Mouse (Mus musculus): ENCODE data around the gene Osbpl9. TPM values are rescaled to one million over a fixed set of nuclear protein-coding genes. Genes with fewer than 3 reads are reported as not detected.

Osbpl9 gene
- polyA plus RNA-seq, 1 experiment = not detected

- Histone ChIP-seq H3K4me1 (ENCODE audit: control insufficient read depth, insufficient read depth, low read length) (peaks cover 5% of the 10 kb centered on the region; the same call in 1 of the 2 replicates), H3K4me3 (ENCODE audit: insufficient read depth, low read depth, low read length) (no peak overlapping the region), H3K27ac (ENCODE audit: insufficient read depth, low read depth, low read length) (no peak overlapping the region)
- TF ChIP-seq POLR2A (IDR thresholded peaks at IDR 0.05; ENCODE audit: insufficient read depth, low read depth, low read length) (no peak), CTCF (IDR thresholded peaks at IDR 0.05; ENCODE audit: insufficient read depth, low read depth, low read length) (no peak)
- 53% methylated on average over 9 of the region's 9 CpGs for WGBS
Observed at GRCm38 (mm10) chr4:109234806-109235350, 32.8 kb upstream of the Osbpl9 start.

GRCm38 (mm10) chr4:109234185-109234584, 32.1 kb upstream of the Osbpl9 start, which contains the start of gene Calr4:
Gene Calr4 (plus strand): TSS chr4:109234485.
- Histone ChIP-seq H3K27ac (ENCODE audit: insufficient read depth, low read depth, low read length) (no peak within 1 kb of the TSS), H3K4me3 (ENCODE audit: insufficient read depth, low read depth, low read length) (no peak within 1 kb of the TSS), H3K4me1 (ENCODE audit: control insufficient read depth, insufficient read depth, low read length) (peaks cover 5% of the 10 kb centered on the region; the same call in 1 of the 2 replicates)
- 90% methylated on average over 2 of the region's 2 CpGs for WGBS
- TF ChIP-seq CTCF (IDR thresholded peaks at IDR 0.05; ENCODE audit: insufficient read depth, low read depth, low read length) (no peak), POLR2A (IDR thresholded peaks at IDR 0.05; ENCODE audit: insufficient read depth, low read depth, low read length) (no peak)

DNA sequence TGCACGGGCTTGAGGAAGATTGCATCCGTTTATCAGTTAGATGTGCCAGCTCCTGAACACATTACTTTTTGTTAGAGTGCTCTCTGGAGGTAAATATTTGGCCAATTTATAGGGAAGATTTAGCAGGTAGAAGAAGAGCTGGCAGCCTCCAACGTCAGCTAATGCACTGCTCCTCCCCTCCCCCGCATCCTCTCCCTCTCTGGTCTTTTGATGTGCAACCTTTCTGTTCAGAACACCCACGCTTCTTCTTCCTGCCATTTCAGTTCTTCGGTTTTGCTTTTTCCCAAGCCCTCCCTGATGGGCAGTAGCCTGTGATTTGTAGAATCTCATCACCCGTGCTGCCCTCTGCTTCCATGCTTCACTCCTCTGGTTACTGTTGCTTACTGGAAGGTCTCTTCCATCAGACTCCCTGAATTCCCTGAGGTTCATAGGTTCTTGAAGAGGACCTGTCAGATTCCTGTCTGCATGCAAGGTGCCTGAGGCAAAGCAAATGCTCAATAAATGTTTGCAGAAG, 27.8 kb upstream of the Osbpl9 start:
- H3K4me3 ChIP-seq (ENCODE audit: insufficient read depth, low read depth, low read length) = no peak overlapping the region
- peaks cover 5% of the 10 kb centered on the region for H3K4me1 ChIP-seq (ENCODE audit: control insufficient read depth, insufficient read depth, low read length)
- 69% methylated on average over 7 of the region's 7 CpGs for WGBS
- no peak for TF ChIP-seq CTCF (IDR thresholded peaks at IDR 0.05; ENCODE audit: insufficient read depth, low read depth, low read length)
- no peak for TF ChIP-seq POLR2A (IDR thresholded peaks at IDR 0.05; ENCODE audit: insufficient read depth, low read depth, low read length)
- H3K27ac ChIP-seq (ENCODE audit: insufficient read depth, low read depth, low read length) = no peak overlapping the region

- H3K27ac ChIP-seq (ENCODE audit: insufficient read depth, low read depth, low read length) = no peak overlapping the region
- WGBS = 70% methylated on average over 5 of the region's 5 CpGs
- peaks cover 5% of the 10 kb centered on the region for H3K4me1 ChIP-seq (ENCODE audit: control insufficient read depth, insufficient read depth, low read length)
- H3K4me3 ChIP-seq (ENCODE audit: insufficient read depth, low read depth, low read length) = no peak overlapping the region
- TF ChIP-seq CTCF (IDR thresholded peaks at IDR 0.05; ENCODE audit: insufficient read depth, low read depth, low read length) (no peak), POLR2A (IDR thresholded peaks at IDR 0.05; ENCODE audit: insufficient read depth, low read depth, low read length) (no peak)
Observed at GRCm38 (mm10) chr4:109226071-109226470, 24.0 kb upstream of the Osbpl9 start.

- Histone ChIP-seq H3K4me3 (ENCODE audit: insufficient read depth, low read depth, low read length) (no peak overlapping the region), H3K27ac (ENCODE audit: insufficient read depth, low read depth, low read length) (peak overlapping the region; percentile 56; the same call in 1 of the 2 replicates), H3K4me1 (ENCODE audit: control insufficient read depth, insufficient read depth, low read length) (peaks cover 5% of the 10 kb centered on the region)
- 57% methylated on average over 6 of the region's 6 CpGs for WGBS
- TF ChIP-seq CTCF (IDR thresholded peaks at IDR 0.05; ENCODE audit: insufficient read depth, low read depth, low read length) (no peak), POLR2A (IDR thresholded peaks at IDR 0.05; ENCODE audit: insufficient read depth, low read depth, low read length) (no peak)
Observed at GRCm38 (mm10) chr4:109225606-109226005, 23.5 kb upstream of the Osbpl9 start.

- H3K4me3 ChIP-seq (ENCODE audit: insufficient read depth, low read depth, low read length) = no peak overlapping the region
- H3K4me1 ChIP-seq (ENCODE audit: control insufficient read depth, insufficient read depth, low read length) = peaks cover 5% of the 10 kb centered on the region
- TF ChIP-seq POLR2A (IDR thresholded peaks at IDR 0.05; ENCODE audit: insufficient read depth, low read depth, low read length) = no peak
- no peak for TF ChIP-seq CTCF (IDR thresholded peaks at IDR 0.05; ENCODE audit: insufficient read depth, low read depth, low read length)
- 34% methylated on average over 13 of the region's 13 CpGs for WGBS
- peak overlapping the region; percentile 38 for H3K27ac ChIP-seq (ENCODE audit: insufficient read depth, low read depth, low read length)
Observed at GRCm38 (mm10) chr4:109224762-109225552, 22.9 kb upstream of the Osbpl9 start.

DNA sequence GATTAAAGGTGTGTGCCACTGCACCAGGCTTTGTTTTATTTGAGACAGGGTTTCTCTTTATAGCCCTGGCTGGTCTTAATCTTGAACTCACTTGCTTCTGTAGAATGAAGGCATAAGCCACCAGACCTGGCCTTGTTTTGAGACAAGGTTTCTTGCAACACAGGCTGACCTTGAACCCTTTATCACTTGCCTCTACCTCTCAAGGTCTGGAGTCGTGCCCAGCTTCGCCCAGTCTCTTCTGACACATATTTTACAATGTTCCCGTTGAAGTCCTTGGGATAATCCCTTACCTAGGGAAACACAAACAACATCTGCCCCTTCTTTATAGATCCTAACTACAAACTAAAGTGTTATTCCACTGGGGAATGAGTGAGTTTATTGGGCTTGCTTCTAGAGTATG, 19.9 kb upstream of the Osbpl9 start:
- Histone ChIP-seq H3K4me1 (ENCODE audit: control insufficient read depth, insufficient read depth, low read length) (peaks cover 5% of the 10 kb centered on the region), H3K4me3 (ENCODE audit: insufficient read depth, low read depth, low read length) (no peak overlapping the region), H3K27ac (ENCODE audit: insufficient read depth, low read depth, low read length) (no peak overlapping the region)
- WGBS = 88% methylated on average over 3 of the region's 3 CpGs
- TF ChIP-seq POLR2A (IDR thresholded peaks at IDR 0.05; ENCODE audit: insufficient read depth, low read depth, low read length) (no peak), CTCF (IDR thresholded peaks at IDR 0.05; ENCODE audit: insufficient read depth, low read depth, low read length) (no peak)

GRCm38 (mm10) chr4:109220441-109220940, 18.4 kb upstream of the Osbpl9 start:
- TF ChIP-seq POLR2A (IDR thresholded peaks at IDR 0.05; ENCODE audit: insufficient read depth, low read depth, low read length) = no peak
- no peak for TF ChIP-seq CTCF (IDR thresholded peaks at IDR 0.05; ENCODE audit: insufficient read depth, low read depth, low read length)
- no peak overlapping the region for H3K4me3 ChIP-seq (ENCODE audit: insufficient read depth, low read depth, low read length)

DNA sequence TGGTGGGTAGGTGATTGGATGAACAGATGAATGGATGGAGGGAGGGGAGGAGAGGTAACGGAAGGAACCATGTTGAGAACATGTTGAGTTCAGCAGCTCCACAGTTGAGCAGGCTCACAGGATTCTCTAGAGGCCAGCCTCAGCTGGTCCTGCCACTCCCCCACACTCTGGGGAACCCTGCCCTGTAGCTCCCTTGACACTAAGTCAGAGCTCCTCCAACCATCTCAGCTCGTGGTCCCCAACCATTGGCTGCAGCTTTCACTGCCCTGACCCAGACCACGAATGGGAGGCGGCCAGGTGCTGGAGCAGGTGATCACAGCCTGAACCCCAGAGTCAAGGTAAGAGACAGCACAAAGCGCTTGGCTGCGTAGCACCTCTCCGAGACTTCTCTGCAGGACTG, 15.9 kb upstream of the Osbpl9 start:
- Histone ChIP-seq H3K4me3 (ENCODE audit: insufficient read depth, low read depth, low read length) (no peak overlapping the region), H3K4me1 (ENCODE audit: control insufficient read depth, insufficient read depth, low read length) (no peaks in the 10 kb centered on the region), H3K27ac (ENCODE audit: insufficient read depth, low read depth, low read length) (no peak overlapping the region)
- TF ChIP-seq CTCF (IDR thresholded peaks at IDR 0.05; ENCODE audit: insufficient read depth, low read depth, low read length) = no peak
- no peak for TF ChIP-seq POLR2A (IDR thresholded peaks at IDR 0.05; ENCODE audit: insufficient read depth, low read depth, low read length)
- WGBS = 88% methylated on average over 7 of the region's 7 CpGs

More at GRCm38 (mm10) chr4:109220441-109220940, 18.4 kb upstream of the Osbpl9 start:
- 93% methylated on average over 14 of the region's 14 CpGs for WGBS
- H3K27ac ChIP-seq (ENCODE audit: insufficient read depth, low read depth, low read length) = no peak overlapping the region
- H3K4me1 ChIP-seq (ENCODE audit: control insufficient read depth, insufficient read depth, low read length) = peaks cover 3% of the 10 kb centered on the region

Measured in olfactory bulb, adult 2 months (tissue).